Mouse (Mus musculus) skeletal muscle tissue, adult 2 months (tissue): ENCODE results near the gene Klf4.

Source experiments
- DNase-seq: peaks from one replicate; pipeline ENCODE4 v3.0.0-alpha.2; 2012; ENCODE audit warnings: low read depth, low spot score

Gene Klf4

GRCm38 (mm10) chr4:55532407-55533195 lies at the start of gene Klf4:
Gene Klf4, minus strand, starts transcription at chr4:55532466.
- peak; percentile 96 for DNase-seq

- no peak for DNase-seq
Observed at GRCm38 (mm10) chr4:55571432-55571831, 39.2 kb upstream of the Klf4 start.

GRCm38 (mm10) chr4:55567986-55568385 lies 35.7 kb upstream of the Klf4 start:
- DNase-seq, result peak; percentile 36

- no peak for DNase-seq
Observed at GRCm38 (mm10) chr4:55567575-55567974, 35.3 kb upstream of the Klf4 start.

- DNase-seq, result no peak
Observed at GRCm38 (mm10) chr4:55564317-55564716, 32.1 kb upstream of the Klf4 start.

GRCm38 (mm10) chr4:55563050-55563449 lies 30.8 kb upstream of the Klf4 start:
- DNase-seq, result peak; percentile 59

GRCm38 (mm10) chr4:55562062-55562461 lies 29.8 kb upstream of the Klf4 start:
- DNase-seq, result no peak

GRCm38 (mm10) chr4:55546869-55547268 lies 14.6 kb upstream of the Klf4 start:
- DNase-seq, result no peak

GRCm38 (mm10) chr4:55542753-55543152 lies 10.5 kb upstream of the Klf4 start:
- DNase-seq, result no peak

GRCm38 (mm10) chr4:55541654-55542053 lies 9.4 kb upstream of the Klf4 start:
- DNase-seq, result no peak

GRCm38 (mm10) chr4:55541221-55541620 lies 9.0 kb upstream of the Klf4 start:
- DNase-seq, result no peak

- no peak for DNase-seq
Observed at GRCm38 (mm10) chr4:55535012-55535411, 2.7 kb upstream of the Klf4 start.

- DNase-seq, result no peak
Observed at GRCm38 (mm10) chr4:55534510-55534909, 2.2 kb upstream of the Klf4 start.

- no peak for DNase-seq
Observed at GRCm38 (mm10) chr4:55533803-55534254, 1.6 kb upstream of the Klf4 start.

GRCm38 (mm10) chr4:55533196-55533802 lies 1.0 kb upstream of the Klf4 start:
- DNase-seq, result no peak

GRCm38 (mm10) chr4:55531856-55532406 lies 335 bp downstream of the Klf4 start:
- DNase-seq, result no peak

GRCm38 (mm10) chr4:55531096-55531855 lies 990 bp downstream of the Klf4 start:
- DNase-seq, result no peak

GRCm38 (mm10) chr4:55530731-55531095 lies 1.6 kb downstream of the Klf4 start:
- DNase-seq, result no peak

GRCm38 (mm10) chr4:55530236-55530635 lies 2.0 kb downstream of the Klf4 start:
- peak; percentile 67 for DNase-seq

GRCm38 (mm10) chr4:55528404-55528803 lies 3.9 kb downstream of the Klf4 start:
- DNase-seq, result no peak

GRCm38 (mm10) chr4:55527931-55528330 lies 4.3 kb downstream of the Klf4 start:
- DNase-seq, result no peak
